Mouse (Mus musculus) thymus, adult 2 months (tissue): ENCODE data around the gene Kif5c.

Experiments
- CTCF ChIP-seq: fragments of 200-500 bp; IDR thresholded peaks from 2 replicates; pipeline ENCODE4 v1.5.1; 2012; ENCODE audit warnings: mild to moderate bottlenecking, control low read depth, low read length, moderate library complexity, borderline replicate concordance; ENCODE audit not compliant: control insufficient read depth, poor library complexity, insufficient read depth; ENCODE audit errors: extremely low read depth
- POLR2A ChIP-seq: fragments of 200-500 bp; IDR thresholded peaks from 2 replicates; pipeline ENCODE4 v1.6.1; 2012; ENCODE audit warnings: mild to moderate bottlenecking, low read length, control low read depth, moderate library complexity; ENCODE audit not compliant: control insufficient read depth, poor library complexity, insufficient read depth; ENCODE audit errors: extremely low read depth

GRCm38 (mm10) chr2:49698851-49699250, 79.8 kb downstream of the Kif5c start:
- no peak for TF ChIP-seq CTCF
- no peak for TF ChIP-seq POLR2A
